Mouse (Mus musculus) olfactory bulb, adult 2 months (tissue): ENCODE measurements around the gene Fbxl16.

Source experiments
- CTCF ChIP-seq: fragments of 200-500 bp; IDR thresholded peaks from 2 replicates; pipeline ENCODE4 v1.5.1; 2012; ENCODE audit warnings: low read depth, mild to moderate bottlenecking, low read length, moderate library complexity; ENCODE audit not compliant: insufficient read depth
- POLR2A ChIP-seq: fragments of 200-500 bp; IDR thresholded peaks from 2 replicates; pipeline ENCODE4 v1.6.1; 2012; ENCODE audit warnings: mild to moderate bottlenecking, low read depth, low read length, moderate library complexity; ENCODE audit not compliant: insufficient read depth

DNA sequence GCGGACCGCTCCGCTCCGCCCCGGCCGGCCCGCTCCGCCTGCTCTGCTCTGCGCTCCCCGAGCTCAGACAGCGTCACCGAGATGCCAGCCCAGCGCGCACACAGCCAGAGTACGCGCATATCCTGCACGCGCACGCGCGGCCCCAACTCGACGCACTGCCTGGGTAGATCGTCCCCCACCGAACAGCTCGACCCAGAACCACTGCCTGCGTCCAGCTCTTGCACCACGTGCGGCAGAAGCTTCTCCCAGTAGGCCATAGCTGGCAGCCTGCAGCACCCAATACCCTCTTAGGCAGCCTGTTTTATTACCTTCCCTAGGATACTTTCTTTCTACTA, 28.2 kb downstream of the Fbxl16 start, which contains the start of gene Rhbdl1:
- TF ChIP-seq CTCF: no peak
- TF ChIP-seq POLR2A: peak; percentile 57
